ENCODE assay signal across 20 mouse cellular contexts in the genomic region with DNA sequence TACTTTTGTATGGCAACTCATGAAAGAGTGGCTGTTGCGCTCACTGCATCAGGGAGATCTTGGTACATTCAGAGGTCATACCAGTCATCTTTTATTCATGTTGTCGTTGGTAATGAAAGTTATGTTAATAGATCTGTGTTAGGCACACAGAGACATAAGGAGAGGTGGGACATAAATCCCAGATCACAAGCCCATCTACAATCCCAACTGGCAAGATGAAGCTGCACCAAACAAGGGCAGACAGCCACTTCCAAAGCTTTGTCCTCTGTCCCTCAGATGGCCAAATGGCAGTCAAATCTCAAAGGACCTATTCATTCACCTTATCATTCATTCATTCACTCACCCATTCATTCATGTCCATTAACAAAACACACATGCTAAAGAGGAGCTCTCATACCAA.
DNase-seq lines count a peak whose midpoint lies in the region; ATAC-seq and TF ChIP-seq lines count a peak whose summit lies in the region.
"Had no signal": no experiment of that assay in that cellular context is flagged by ENCODE, and none has a peak within 500 bp of the region (broad histone marks: within the 10 kb centered on the region; RNA-seq: fewer than 3 reads in every experiment).

No protein-coding gene starts in this region.

- H3K27ac ChIP-seq in hindbrain, embryonic 11.5 days (ENCODE audit: low read depth, low read length): no peak overlapping the region
- no peak overlapping the region for H3K27ac ChIP-seq in hindbrain, postnatal 0 days
- no peak overlapping the region for H3K27ac ChIP-seq in midbrain, embryonic 12.5 days (replicated peaks)
- H3K27ac ChIP-seq in midbrain, postnatal 0 days (ENCODE audit: low read depth, low read length): no peak overlapping the region
- H3K27ac ChIP-seq: embryonic facial prominence, embryonic 15.5 days; forebrain, embryonic 10.5 days; heart, embryonic 10.5 days; intestine, embryonic 15.5 days had no signal

- no peak overlapping the region for H3K4me2 ChIP-seq in hindbrain, embryonic 11.5 days (replicated peaks; ENCODE audit: low read depth, low read length)
- H3K4me2 ChIP-seq in hindbrain, postnatal 0 days (ENCODE audit: low read depth, low read length): no peak overlapping the region
- H3K4me2 ChIP-seq in midbrain, embryonic 12.5 days (replicated peaks): no peak overlapping the region
- no peak overlapping the region for H3K4me2 ChIP-seq in midbrain, postnatal 0 days (ENCODE audit: low read depth, low read length, poor library complexity, severe bottlenecking)
- H3K4me2 ChIP-seq: embryonic facial prominence, embryonic 15.5 days; intestine, embryonic 15.5 days had no signal

- H3K4me1 ChIP-seq in hindbrain, embryonic 11.5 days (replicated peaks; ENCODE audit: control insufficient read depth, insufficient read depth, low read length): no peaks in the 10 kb centered on the region
- H3K4me1 ChIP-seq in hindbrain, postnatal 0 days (ENCODE audit: insufficient read depth, low read length): no peaks in the 10 kb centered on the region
- H3K4me1 ChIP-seq in midbrain, embryonic 12.5 days: peaks cover 2% of the 10 kb centered on the region; the same call in 1 of the 2 replicates
- H3K4me1 ChIP-seq in midbrain, postnatal 0 days (ENCODE audit: insufficient read depth, low read length): no peaks in the 10 kb centered on the region
- H3K4me1 ChIP-seq: embryonic facial prominence, embryonic 15.5 days; forebrain, embryonic 10.5 days; heart, embryonic 10.5 days; intestine, embryonic 15.5 days had no signal

- no peaks in the 10 kb centered on the region for H3K27me3 ChIP-seq in hindbrain, embryonic 11.5 days (ENCODE audit: control insufficient read depth, insufficient read depth, low read length)
- no peaks in the 10 kb centered on the region for H3K27me3 ChIP-seq in hindbrain, postnatal 0 days (ENCODE audit: insufficient read depth, low read length)
- no peaks in the 10 kb centered on the region for H3K27me3 ChIP-seq in midbrain, embryonic 12.5 days
- H3K27me3 ChIP-seq in midbrain, postnatal 0 days (ENCODE audit: insufficient read depth, low read length): no peaks in the 10 kb centered on the region
- H3K27me3 ChIP-seq: embryonic facial prominence, embryonic 15.5 days; intestine, embryonic 15.5 days had no signal

- 61% methylated on average over 2 of the region's 2 CpGs for WGBS in hindbrain, embryonic 11.5 days
- WGBS in hindbrain, postnatal 0 days: 57% methylated on average over 2 of the region's 2 CpGs
- WGBS in midbrain, embryonic 12.5 days: 60% methylated on average over 2 of the region's 2 CpGs
- WGBS in midbrain, postnatal 0 days: 53% methylated on average over 2 of the region's 2 CpGs

- DNase-seq in hindbrain, embryonic 11.5 days (ENCODE audit: low spot score): peak; percentile 25
- DNase-seq in hindbrain, postnatal 0 days (ENCODE audit: low spot score): no peak
- DNase-seq in midbrain, postnatal 0 days (ENCODE audit: low spot score): no peak
- DNase-seq in brain, embryonic 14.5 days (ENCODE audit: low read depth): peak; percentile 24
- DNase-seq in mesoderm, embryonic 11.5 days (ENCODE audit: low read depth, low spot score): peak; percentile 62
- DNase-seq in cerebellum, postnatal 4 days (ENCODE audit: low spot score in 2 of 2): no peak
- no peak for DNase-seq in adrenal gland, postnatal 14 days
- DNase-seq: adrenal gland, postnatal 10 days; cerebellum, adult 2 months; cerebellum, postnatal 10 days; heart, adult 18-20 months; heart, postnatal 10 days; heart, postnatal 4 days had no signal

- H3K36me3 ChIP-seq in hindbrain, embryonic 11.5 days (ENCODE audit: control insufficient read depth, insufficient read depth, low read length): no peaks in the 10 kb centered on the region
- H3K36me3 ChIP-seq in hindbrain, postnatal 0 days (ENCODE audit: insufficient read depth, low read length): no peaks in the 10 kb centered on the region
- H3K36me3 ChIP-seq in midbrain, embryonic 12.5 days: no peaks in the 10 kb centered on the region
- H3K36me3 ChIP-seq in midbrain, postnatal 0 days (ENCODE audit: insufficient read depth, low read length): no peaks in the 10 kb centered on the region
- H3K36me3 ChIP-seq: embryonic facial prominence, embryonic 15.5 days; forebrain, embryonic 10.5 days; heart, embryonic 10.5 days; intestine, embryonic 15.5 days had no signal

- ATAC-seq in hindbrain, embryonic 11.5 days (ENCODE audit: low FRiP score): peak; percentile 90
- no peak for ATAC-seq in hindbrain, postnatal 0 days
- ATAC-seq in midbrain, embryonic 12.5 days (ENCODE audit: low FRiP score, low read depth): peak; percentile 84
- ATAC-seq in midbrain, postnatal 0 days (ENCODE audit: low FRiP score): no peak
- ATAC-seq: forebrain, embryonic 14.5 days; intestine, embryonic 15.5 days had no signal

- H3K9ac ChIP-seq in hindbrain, embryonic 11.5 days (ENCODE audit: low read depth, low read length): no peak overlapping the region
- no peak overlapping the region for H3K9ac ChIP-seq in hindbrain, postnatal 0 days (replicated peaks; ENCODE audit: low read length)
- H3K9ac ChIP-seq in midbrain, embryonic 12.5 days (replicated peaks): no peak overlapping the region
- no peak overlapping the region for H3K9ac ChIP-seq in midbrain, postnatal 0 days (replicated peaks; ENCODE audit: low read length, poor library complexity, severe bottlenecking)
- H3K9ac ChIP-seq: embryonic facial prominence, embryonic 15.5 days; intestine, embryonic 15.5 days had no signal

- no peaks in the 10 kb centered on the region for H3K9me3 ChIP-seq in hindbrain, embryonic 11.5 days (ENCODE audit: control insufficient read depth, low read length)
- no peaks in the 10 kb centered on the region for H3K9me3 ChIP-seq in hindbrain, postnatal 0 days (ENCODE audit: low read length)
- no peaks in the 10 kb centered on the region for H3K9me3 ChIP-seq in midbrain, embryonic 12.5 days
- H3K9me3 ChIP-seq in midbrain, postnatal 0 days (ENCODE audit: low read length): no peaks in the 10 kb centered on the region
- H3K9me3 ChIP-seq: embryonic facial prominence, embryonic 15.5 days; forebrain, embryonic 10.5 days; heart, embryonic 10.5 days; intestine, embryonic 15.5 days had no signal

- no peak for TF ChIP-seq POLR2A in brain, embryonic 14.5 days (IDR thresholded peaks at IDR 0.05; ENCODE audit: borderline replicate concordance, extremely low read depth, insufficient read depth, insufficient read length, poor library complexity, severe bottlenecking)

- H3K4me3 ChIP-seq in hindbrain, embryonic 11.5 days (ENCODE audit: low read depth, low read length): no peak overlapping the region
- no peak overlapping the region for H3K4me3 ChIP-seq in hindbrain, postnatal 0 days (ENCODE audit: low read length)
- H3K4me3 ChIP-seq in midbrain, embryonic 12.5 days: no peak overlapping the region
- H3K4me3 ChIP-seq in midbrain, postnatal 0 days (ENCODE audit: low read depth, low read length): no peak overlapping the region
- H3K4me3 ChIP-seq: embryonic facial prominence, embryonic 15.5 days; erythroblast, embryonic 14.5 days; forebrain, embryonic 10.5 days; heart, embryonic 10.5 days; intestine, embryonic 15.5 days had no signal

- TF ChIP-seq CTCF in hindbrain, postnatal 0 days (IDR thresholded peaks at IDR 0.05; ENCODE audit: low read depth): no peak
- no peak for TF ChIP-seq CTCF in midbrain, postnatal 0 days (IDR thresholded peaks at IDR 0.05)
- no peak for TF ChIP-seq CTCF in brain, embryonic 14.5 days (IDR thresholded peaks at IDR 0.05; ENCODE audit: borderline replicate concordance, extremely low read depth, insufficient read depth, insufficient read length)

Comparison
In these comparisons a context has a peak if more than half of its experiments do, and no peak if none do; other contexts are left out.
1. ATAC-seq: peak in hindbrain, embryonic 11.5 days (single experiment) and midbrain, embryonic 12.5 days (single experiment); none in hindbrain, postnatal 0 days (single experiment) and midbrain, postnatal 0 days (single experiment).
2. DNase-seq: peak in hindbrain, embryonic 11.5 days (single experiment), brain, embryonic 14.5 days (single experiment) and mesoderm, embryonic 11.5 days (single experiment); none in hindbrain, postnatal 0 days (single experiment), midbrain, postnatal 0 days (single experiment), cerebellum, postnatal 4 days (0 of 2) and adrenal gland, postnatal 14 days (single experiment).